Mouse (Mus musculus) spleen, adult 2 months (tissue): ENCODE measurements at regions not wholly inside any gene's neighbourhood (a gene's known extent, or its start where the extent isn't known, plus 50 kb on each side); places are given as distances from the start of the nearest gene placed in this dataset.

Experiments
- CTCF ChIP-seq: fragments of 200-500 bp; IDR thresholded peaks from 2 replicates; pipeline ENCODE4 v1.5.1; 2011; ENCODE audit warnings: mild to moderate bottlenecking, inconsistent platforms; ENCODE audit not compliant: insufficient read depth, insufficient read length, insufficient replicate concordance; ENCODE audit errors: extremely low read depth
- POLR2A ChIP-seq: fragments of 200-500 bp; IDR thresholded peaks from 2 replicates; pipeline ENCODE4 v1.6.1; 2011; ENCODE audit warnings: low read depth, low read length, inconsistent platforms

DNA sequence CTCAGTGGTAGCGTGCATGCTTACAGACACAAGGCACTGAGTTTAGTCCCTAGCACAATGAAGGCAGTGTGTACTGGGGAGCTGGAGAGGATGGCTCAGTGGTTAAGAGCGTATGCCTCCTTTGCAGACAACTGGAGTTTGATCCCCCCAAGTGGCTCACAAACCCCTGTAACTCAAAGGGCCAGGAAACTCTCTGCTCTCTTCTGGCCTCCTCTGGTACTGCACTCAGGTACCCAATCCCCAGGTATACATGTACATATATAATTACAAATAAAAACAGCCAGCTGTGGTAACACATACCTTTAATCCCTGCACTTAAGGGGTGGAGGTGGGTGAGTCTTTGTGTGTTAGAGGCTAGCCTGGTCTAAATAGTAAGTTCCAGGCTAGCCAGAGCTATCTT, 56.9 kb upstream of the Tgif1 start:
- no peak for TF ChIP-seq POLR2A
- TF ChIP-seq CTCF: no peak
